Mouse (Mus musculus): ENCODE results near the gene Nudt14. TPM values are rescaled to one million over a fixed set of nuclear protein-coding genes. Genes with fewer than 3 reads are reported as not detected.

Nudt14 gene
- 101 TPM in 2 replicates for polyA plus RNA-seq (2015; fragmentation: Nextera tagmentation; extraction: Ambion mirVana)

DNA sequence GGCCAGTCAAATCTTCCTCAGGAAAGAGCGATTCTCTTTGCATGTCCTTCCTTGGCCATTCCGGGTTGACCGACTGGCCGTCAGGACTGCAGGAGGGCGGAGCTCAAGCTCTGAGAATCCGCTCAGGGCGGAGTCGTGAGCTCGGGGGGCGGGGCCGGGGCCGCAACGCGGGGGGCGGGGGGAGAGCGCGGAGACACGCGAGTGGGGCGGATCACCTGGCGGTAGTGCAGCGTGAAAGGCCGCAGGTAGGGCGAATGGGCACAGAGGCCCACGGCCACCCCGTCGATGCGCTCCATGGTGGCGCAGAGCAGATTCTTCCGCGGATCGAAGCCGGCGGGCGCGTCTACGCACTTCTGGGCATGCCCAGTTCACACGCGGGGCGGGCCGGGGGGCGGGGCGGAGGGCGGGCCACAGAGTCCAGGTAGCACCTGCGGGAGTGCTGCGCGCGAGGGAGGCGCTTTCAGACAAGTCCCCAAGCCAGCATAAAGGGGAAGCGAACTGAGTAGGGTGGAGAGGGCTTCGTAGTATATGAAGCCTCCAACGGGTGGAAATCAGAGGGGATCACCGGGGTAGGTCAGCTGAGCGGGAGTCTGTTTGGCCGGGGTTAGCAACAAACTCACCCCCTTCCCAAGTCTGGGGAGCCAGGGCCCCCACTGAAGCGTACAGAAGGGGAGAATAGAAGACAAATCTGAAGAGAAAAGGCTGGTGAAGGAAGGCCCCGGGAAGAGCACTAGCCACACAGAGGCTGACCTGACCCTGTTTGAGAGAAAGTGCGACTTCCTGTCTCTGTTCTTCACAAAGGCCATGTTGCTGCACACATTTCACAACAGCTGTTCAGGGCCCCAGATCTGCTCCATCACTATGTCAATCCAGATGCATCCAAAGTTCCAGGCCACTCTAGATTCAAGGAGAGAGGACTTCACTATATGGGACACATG, at the start of gene Nudt14:
Nudt14 (minus strand) TSS at position 349 of the 938 bp plus-strand sequence.
- Histone ChIP-seq H3K27ac (ENCODE audit: low read length) (peak within 1 kb of the TSS; percentile 91), H3K36me3 (ENCODE audit: insufficient read depth, low read length) (no peaks in the 10 kb centered on the region), H3K9ac (replicated peaks; ENCODE audit: low read depth) (peak within 1 kb of the TSS; percentile 63), H3K27me3 (replicated peaks; ENCODE audit: insufficient read depth, low read length) (no peaks in the 10 kb centered on the region), H3K4me3 (ENCODE audit: low read depth, low read length) (peak within 1 kb of the TSS; percentile 65), H3K4me1 (ENCODE audit: insufficient read depth, low read depth, low read length) (peaks cover 17% of the 10 kb centered on the region), H3K9me3 (ENCODE audit: low read length) (no peaks in the 10 kb centered on the region), H3K4me2 (replicated peaks; ENCODE audit: low read depth, low read length) (peak within 1 kb of the TSS; percentile 62)
- TF ChIP-seq EP300 (IDR thresholded peaks at IDR 0.05) (no peak), CTCF (IDR thresholded peaks at IDR 0.05) (no peak)
- ATAC-seq (peak; percentile 89), DNase-seq (ENCODE audit: low spot score) (peak; percentile 95)
- WGBS = 2% methylated on average over 51 of the region's 58 CpGs

DNA sequence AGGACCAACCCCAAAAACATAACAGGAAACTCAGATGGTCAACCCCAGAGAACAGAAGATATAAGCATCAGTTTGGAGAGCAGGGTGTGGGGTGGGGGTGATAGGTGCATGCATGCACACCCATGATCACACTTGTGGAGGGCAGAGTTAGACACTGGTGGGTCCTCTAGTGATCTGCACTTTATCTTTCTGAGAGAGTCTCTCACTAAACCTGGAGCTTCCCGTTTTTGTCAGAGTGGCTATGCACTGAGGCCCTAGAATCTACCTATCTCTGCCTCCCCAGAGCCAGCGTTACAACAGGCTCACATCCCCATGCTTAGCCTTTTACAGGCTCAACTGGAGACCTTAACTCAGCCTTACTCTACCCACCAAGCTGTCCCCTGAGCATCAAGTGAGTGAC, 49.5 kb upstream of the Nudt14 start:
- Histone ChIP-seq H3K9me3 (ENCODE audit: low read length) (no peaks in the 10 kb centered on the region), H3K4me3 (ENCODE audit: low read depth, low read length) (no peak overlapping the region), H3K4me2 (replicated peaks; ENCODE audit: low read depth, low read length) (no peak overlapping the region), H3K36me3 (ENCODE audit: insufficient read depth, low read length) (peaks cover 13% of the 10 kb centered on the region), H3K4me1 (ENCODE audit: insufficient read depth, low read depth, low read length) (no peaks in the 10 kb centered on the region), H3K27ac (ENCODE audit: low read length) (no peak overlapping the region), H3K9ac (replicated peaks; ENCODE audit: low read depth) (no peak overlapping the region), H3K27me3 (replicated peaks; ENCODE audit: insufficient read depth, low read length) (no peaks in the 10 kb centered on the region)
- 82% methylated on average over 2 of the region's 2 CpGs for WGBS
- no peak for DNase-seq (ENCODE audit: low spot score)
- no peak for ATAC-seq
- TF ChIP-seq CTCF (IDR thresholded peaks at IDR 0.05) = no peak
- TF ChIP-seq EP300 (IDR thresholded peaks at IDR 0.05) = no peak

DNA sequence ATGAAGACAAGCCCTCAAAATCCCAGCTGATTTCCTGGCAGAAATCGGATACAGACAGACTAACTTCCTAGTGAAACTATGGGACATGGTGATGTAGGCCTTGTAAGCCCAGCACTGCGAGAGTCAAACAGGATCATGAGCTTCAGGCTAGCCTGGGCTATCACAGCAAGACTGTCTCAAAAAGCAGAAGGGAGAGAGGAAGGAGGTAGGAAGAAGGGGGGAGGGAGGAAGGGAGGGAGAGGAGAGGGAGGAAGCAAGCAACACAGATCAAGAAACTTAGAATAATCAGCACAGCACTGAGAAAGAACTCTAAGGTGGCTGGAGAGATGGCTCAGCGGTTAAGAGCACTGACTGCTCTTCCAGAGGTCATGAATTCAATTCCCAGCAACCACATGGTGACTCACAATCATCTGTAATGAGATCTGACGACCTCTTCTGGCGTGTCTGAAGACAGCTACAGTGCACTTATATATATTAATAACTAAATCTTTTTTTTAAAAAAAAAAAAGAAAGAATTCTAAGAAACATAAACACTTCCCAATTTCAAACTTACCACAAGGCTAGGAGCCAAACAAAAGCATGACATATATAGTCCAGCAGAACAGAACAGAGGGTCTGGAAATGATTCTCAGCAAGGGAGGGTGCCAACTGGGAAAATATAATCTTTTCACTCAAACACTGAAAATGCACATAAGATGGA, 48.9 kb upstream of the Nudt14 start:
- no peaks in the 10 kb centered on the region for H3K27me3 ChIP-seq (replicated peaks; ENCODE audit: insufficient read depth, low read length)
- no peaks in the 10 kb centered on the region for H3K4me1 ChIP-seq (ENCODE audit: insufficient read depth, low read depth, low read length)
- H3K36me3 ChIP-seq (ENCODE audit: insufficient read depth, low read length) = peaks cover 16% of the 10 kb centered on the region
- DNase-seq (ENCODE audit: low spot score) (no peak), ATAC-seq (no peak)
- TF ChIP-seq CTCF (IDR thresholded peaks at IDR 0.05) (no peak), EP300 (IDR thresholded peaks at IDR 0.05) (no peak)
- no peak overlapping the region for H3K9ac ChIP-seq (replicated peaks; ENCODE audit: low read depth)
- no peak overlapping the region for H3K4me3 ChIP-seq (ENCODE audit: low read depth, low read length)
- no peaks in the 10 kb centered on the region for H3K9me3 ChIP-seq (ENCODE audit: low read length)
- WGBS = 72% methylated on average over 5 of the region's 5 CpGs
- H3K4me2 ChIP-seq (replicated peaks; ENCODE audit: low read depth, low read length) = no peak overlapping the region
- no peak overlapping the region for H3K27ac ChIP-seq (ENCODE audit: low read length)

DNA sequence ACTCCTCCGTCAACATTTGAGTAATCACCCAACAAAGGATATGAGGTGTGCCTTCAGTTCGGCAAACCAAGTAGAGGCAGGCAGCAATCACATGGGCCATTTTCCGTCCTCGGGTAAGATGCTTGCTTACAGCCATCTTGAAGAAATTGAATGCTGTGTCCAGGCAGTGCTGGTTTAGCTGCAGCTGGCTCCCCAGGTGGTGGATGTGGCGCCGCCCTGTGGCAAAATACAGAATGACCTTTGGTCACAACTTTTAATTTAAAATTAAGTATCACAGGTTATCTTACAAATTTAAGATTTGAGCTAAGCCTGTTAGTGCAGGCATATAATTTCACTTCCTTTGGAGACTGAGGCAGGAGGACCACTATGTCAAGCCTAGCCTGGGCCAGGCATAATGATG, 46.0 kb upstream of the Nudt14 start:
- Histone ChIP-seq H3K4me2 (replicated peaks; ENCODE audit: low read depth, low read length) (no peak overlapping the region), H3K27ac (ENCODE audit: low read length) (no peak overlapping the region), H3K9me3 (ENCODE audit: low read length) (no peaks in the 10 kb centered on the region), H3K36me3 (ENCODE audit: insufficient read depth, low read length) (peaks cover 27% of the 10 kb centered on the region), H3K4me3 (ENCODE audit: low read depth, low read length) (no peak overlapping the region), H3K9ac (replicated peaks; ENCODE audit: low read depth) (no peak overlapping the region), H3K4me1 (ENCODE audit: insufficient read depth, low read depth, low read length) (no peaks in the 10 kb centered on the region), H3K27me3 (replicated peaks; ENCODE audit: insufficient read depth, low read length) (no peaks in the 10 kb centered on the region)
- no peak for TF ChIP-seq EP300 (IDR thresholded peaks at IDR 0.05)
- peak; percentile 68 for TF ChIP-seq CTCF (IDR thresholded peaks at IDR 0.05)
- WGBS = 71% methylated on average over 6 of the region's 6 CpGs
- ATAC-seq (no peak), DNase-seq (ENCODE audit: low spot score) (no peak)

DNA sequence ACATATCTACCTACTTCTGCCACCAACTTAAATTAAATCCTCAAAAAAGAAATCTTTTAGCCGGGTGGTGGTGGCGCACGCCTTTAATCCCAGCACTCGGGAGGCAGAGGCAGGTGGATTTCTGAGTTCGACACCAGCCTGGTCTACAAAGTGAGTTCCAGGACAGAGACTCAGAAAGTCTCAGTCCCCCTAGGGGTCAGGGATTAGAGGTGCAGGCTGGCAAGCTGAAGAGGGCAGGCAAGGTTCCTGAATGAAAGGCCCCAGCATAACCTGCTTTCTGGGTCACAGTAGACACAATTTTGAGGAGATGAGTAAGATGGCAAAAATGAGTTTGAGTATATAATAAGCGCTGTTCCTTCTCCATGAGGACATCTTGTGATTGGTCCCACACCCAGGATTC, 43.4 kb upstream of the Nudt14 start:
- 96% methylated on average over 6 of the region's 6 CpGs for whole genome bisulfite sequencing
- no peak overlapping the region for H3K27ac ChIP-seq (ENCODE audit: low read length)

DNA sequence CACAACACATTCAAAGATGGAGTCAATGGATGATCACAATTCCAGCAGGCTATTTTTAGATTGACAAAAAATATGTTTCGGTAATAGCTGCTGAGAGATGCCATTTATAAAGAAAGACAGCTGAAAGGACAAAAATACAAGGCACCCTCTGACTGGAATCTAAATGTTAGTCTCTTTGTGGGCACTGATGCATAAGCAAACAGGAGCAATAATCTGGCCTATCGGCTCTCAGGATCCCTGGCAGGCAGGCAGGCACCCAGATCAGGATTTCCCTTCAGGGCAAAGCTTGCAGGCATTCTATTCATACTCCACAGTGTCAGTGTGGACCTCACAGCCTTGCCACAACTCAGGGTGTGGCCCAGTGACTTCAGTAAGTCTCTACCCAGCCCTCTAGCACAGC, 40.1 kb upstream of the Nudt14 start:
- no peak overlapping the region for H3K4me2 ChIP-seq (replicated peaks; ENCODE audit: low read depth, low read length)
- no peak overlapping the region for H3K4me3 ChIP-seq (ENCODE audit: low read depth, low read length)
- H3K27me3 ChIP-seq (replicated peaks; ENCODE audit: insufficient read depth, low read length) = no peaks in the 10 kb centered on the region
- TF ChIP-seq CTCF (IDR thresholded peaks at IDR 0.05) (no peak), EP300 (IDR thresholded peaks at IDR 0.05) (no peak)
- H3K9ac ChIP-seq (replicated peaks; ENCODE audit: low read depth) = no peak overlapping the region
- H3K36me3 ChIP-seq (ENCODE audit: insufficient read depth, low read length) = peaks cover 39% of the 10 kb centered on the region
- no peak overlapping the region for H3K27ac ChIP-seq (ENCODE audit: low read length)
- no peak for DNase-seq (ENCODE audit: low spot score)
- WGBS = 80% methylated on average over 2 of the region's 2 CpGs
- ATAC-seq = no peak
- no peaks in the 10 kb centered on the region for H3K4me1 ChIP-seq (ENCODE audit: insufficient read depth, low read depth, low read length)
- no peaks in the 10 kb centered on the region for H3K9me3 ChIP-seq (ENCODE audit: low read length)

More for the DNA sequence above, 43.4 kb upstream of the Nudt14 start:
- ATAC-seq = no peak
- no peak for DNase-seq (ENCODE audit: low spot score)
- H3K4me2 ChIP-seq (replicated peaks; ENCODE audit: low read depth, low read length) = no peak overlapping the region
- H3K9ac ChIP-seq (replicated peaks; ENCODE audit: low read depth) = no peak overlapping the region
- H3K27me3 ChIP-seq (replicated peaks; ENCODE audit: insufficient read depth, low read length) = no peaks in the 10 kb centered on the region
- no peak overlapping the region for H3K4me3 ChIP-seq (ENCODE audit: low read depth, low read length)
- no peaks in the 10 kb centered on the region for H3K4me1 ChIP-seq (ENCODE audit: insufficient read depth, low read depth, low read length)
- TF ChIP-seq CTCF (IDR thresholded peaks at IDR 0.05) = peak; percentile 58
- TF ChIP-seq EP300 (IDR thresholded peaks at IDR 0.05) = no peak
- no peaks in the 10 kb centered on the region for H3K9me3 ChIP-seq (ENCODE audit: low read length)
- peaks cover 29% of the 10 kb centered on the region for H3K36me3 ChIP-seq (ENCODE audit: insufficient read depth, low read length)
